Comparison of ENCODE assay signal across 8 mouse cellular contexts in genomic region chr15:78835200-78836085, GRCm38 (mm10). TPM values are rescaled to one million over a fixed set of nuclear protein-coding genes. Genes with fewer than 3 reads are reported as not detected.
DNase-seq lines count a peak whose midpoint lies in the region; ATAC-seq and TF ChIP-seq lines count a peak whose summit lies in the region.

No protein-coding gene starts in this region.

- H3K27ac ChIP-seq in spleen, adult 2 months (ENCODE audit: insufficient read depth, low read length): peak overlapping the region; percentile 60
- H3K27ac ChIP-seq in heart, postnatal 0 days (ENCODE audit: low read depth): peak overlapping the region; percentile 92

- TF ChIP-seq CTCF in spleen, adult 2 months (IDR thresholded peaks at IDR 0.05; ENCODE audit: extremely low read depth, insufficient read depth, insufficient read length, insufficient replicate concordance): no peak
- TF ChIP-seq CTCF in heart, postnatal 0 days (IDR thresholded peaks at IDR 0.05; ENCODE audit: low read depth): no peak

- H3K9me3 ChIP-seq in heart, postnatal 0 days (replicated peaks; ENCODE audit: control insufficient read depth, low read length): no peaks in the 10 kb centered on the region

- H3K36me3 ChIP-seq in spleen, adult 2 months (ENCODE audit: control insufficient read depth, insufficient read depth, low read length): no peaks in the 10 kb centered on the region
- no peaks in the 10 kb centered on the region for H3K36me3 ChIP-seq in heart, postnatal 0 days (replicated peaks; ENCODE audit: control insufficient read depth, insufficient read depth, low read length)

- no peak for TF ChIP-seq POLR2A in spleen, adult 2 months (IDR thresholded peaks at IDR 0.05; ENCODE audit: low read depth, low read length)

- no peak overlapping the region for H3K4me3 ChIP-seq in spleen, adult 2 months (ENCODE audit: extremely low read depth, insufficient read depth, insufficient read length)
- no peak overlapping the region for H3K4me3 ChIP-seq in heart, postnatal 0 days (ENCODE audit: low read depth, low read length)

- peak overlapping the region; percentile 14; the same call in 1 of the 2 replicates for H3K4me2 ChIP-seq in heart, postnatal 0 days (ENCODE audit: low read depth, low read length)

- 32% methylated on average over 11 of the region's 12 CpGs for WGBS in spleen, adult 2 months
- 32% methylated on average over 12 of the region's 12 CpGs for WGBS in heart, postnatal 0 days

- TF ChIP-seq EP300 in heart, postnatal 0 days (IDR thresholded peaks at IDR 0.05; ENCODE audit: low read depth): no peak

- H3K27me3 ChIP-seq in spleen, adult 2 months (ENCODE audit: control insufficient read depth, insufficient read depth, low read length): no peaks in the 10 kb centered on the region
- H3K27me3 ChIP-seq in heart, postnatal 0 days (ENCODE audit: control insufficient read depth, insufficient read depth, low read length): no peaks in the 10 kb centered on the region

- peaks cover 7% of the 10 kb centered on the region; the same call in 1 of the 2 replicates for H3K4me1 ChIP-seq in spleen, adult 2 months (ENCODE audit: control insufficient read depth, insufficient read depth, insufficient read length)
- peaks cover 31% of the 10 kb centered on the region for H3K4me1 ChIP-seq in heart, postnatal 0 days (ENCODE audit: control insufficient read depth, insufficient read depth)

- DNase-seq in spleen, adult 2 months (ENCODE audit: low read depth in 1 of 2, low spot score in 2 of 2): peak in 1 of 2 experiments; percentile 22
- DNase-seq in spleen, adult 18-20 months: no peak
- peak; percentile 65 for DNase-seq in embryo, embryonic 9.5 days (ENCODE audit: extremely low spot score)
- DNase-seq in heart, postnatal 0 days (ENCODE audit: low spot score): peak; percentile 49
- peak; percentile 82 for DNase-seq in kidney, postnatal 14 days
- peak; percentile 78 to 90 for DNase-seq in lung, postnatal 4 days
- DNase-seq in thymus, postnatal 14 days: peak; percentile 38
- DNase-seq in layer of hippocampus, postnatal 14 days (ENCODE audit: low spot score in 2 of 2): no peak

- H3K9ac ChIP-seq in heart, postnatal 0 days (replicated peaks; ENCODE audit: low read depth, low read length): no peak overlapping the region

- peak; percentile 31 for ATAC-seq in heart, postnatal 0 days (ENCODE audit: insufficient read depth, low read depth)

RNA-seq across cellular contexts. Expression of gene Cdc42ep1, which starts 7.0 kb away (rescaled TPM):
- polyA plus RNA-seq in spleen, adult 2 months (2012; rRNA removed): 29.6 and 31.3 TPM in 2 replicates
- total RNA-seq in heart, postnatal 0 days (2014; rRNA removed; ENCODE audit: low replicate concordance): 44.7 and 52.5 TPM in 2 replicates
- polyA plus RNA-seq in heart, postnatal 0 days (2015; fragmentation: Nextera tagmentation; extraction: Ambion mirVana): 27.1 and 27.4 TPM in 2 replicates
- total RNA-seq in layer of hippocampus, postnatal 14 days (2021): 10 to 100 TPM in 1 of 2 experiments, 1 to 10 TPM in 1; 9.9 to 10.5 TPM

RNA-seq across cellular contexts. Expression of gene Lgals2, which starts 19.9 kb away (rescaled TPM):
- 0.32 and 0.73 TPM in 2 replicates for polyA plus RNA-seq in spleen, adult 2 months (2012; rRNA removed)
- total RNA-seq in heart, postnatal 0 days (2014; rRNA removed; ENCODE audit: low replicate concordance): 4.6 TPM in 1 of 2 replicates, not detected in the other
- 0.27 and 0.36 TPM in 2 replicates for polyA plus RNA-seq in heart, postnatal 0 days (2015; fragmentation: Nextera tagmentation; extraction: Ambion mirVana)
- not detected for total RNA-seq in layer of hippocampus, postnatal 14 days (2021)

RNA-seq across cellular contexts. Expression of gene Card10, which starts 32.6 kb away (rescaled TPM):
- 6.4 and 7.4 TPM in 2 replicates for polyA plus RNA-seq in spleen, adult 2 months (2012; rRNA removed)
- 2.7 and 6.4 TPM in 2 replicates for total RNA-seq in heart, postnatal 0 days (2014; rRNA removed; ENCODE audit: low replicate concordance)
- polyA plus RNA-seq in heart, postnatal 0 days (2015; fragmentation: Nextera tagmentation; extraction: Ambion mirVana): 4.0 and 4.6 TPM in 2 replicates
- total RNA-seq in layer of hippocampus, postnatal 14 days (2021): 1 to 10 TPM; 4.8 to 4.9 TPM

RNA-seq across cellular contexts. Expression of gene Gga1, which starts 41.5 kb away (rescaled TPM):
- 70.2 and 89.3 TPM in 2 replicates for polyA plus RNA-seq in spleen, adult 2 months (2012; rRNA removed)
- total RNA-seq in heart, postnatal 0 days (2014; rRNA removed; ENCODE audit: low replicate concordance): 32.4 and 40.5 TPM in 2 replicates
- polyA plus RNA-seq in heart, postnatal 0 days (2015; fragmentation: Nextera tagmentation; extraction: Ambion mirVana): 30.1 and 32.4 TPM in 2 replicates
- total RNA-seq in layer of hippocampus, postnatal 14 days (2021): 10 to 100 TPM; 51.3 to 52.4 TPM

Comparison
In these comparisons a context has a peak if more than half of its experiments do, and no peak if none do; other contexts are left out.
1. DNase-seq: peak in embryo, embryonic 9.5 days (single experiment), heart, postnatal 0 days (single experiment), kidney, postnatal 14 days (single experiment), lung, postnatal 4 days (2 of 2) and thymus, postnatal 14 days (single experiment); none in spleen, adult 18-20 months (0 of 2) and layer of hippocampus, postnatal 14 days (0 of 2).